23 mouse cellular contexts compared by ENCODE assay signal in genomic region chr13:63936369-63936768, GRCm38 (mm10).
DNase-seq lines count a peak whose midpoint lies in the region; ATAC-seq and TF ChIP-seq lines count a peak whose summit lies in the region.
"Had no signal": no experiment of that assay in that cellular context is flagged by ENCODE, and none has a peak within 500 bp of the region (broad histone marks: within the 10 kb centered on the region; RNA-seq: fewer than 3 reads in every experiment).

No protein-coding gene starts in this region.

- H3K4me2 ChIP-seq in liver, embryonic 11.5 days: peak overlapping the region; percentile 29
- H3K4me2 ChIP-seq in liver, embryonic 13.5 days: peak overlapping the region; percentile 23; the same call in 1 of the 2 replicates
- H3K4me2 ChIP-seq in liver, postnatal 0 days (ENCODE audit: low read depth, low read length): 0 out of 2 replicates have a peak overlapping the region, but pooled peaks have one; percentile 15
- H3K4me2 ChIP-seq in kidney, embryonic 14.5 days (replicated peaks; ENCODE audit: low read depth, low read length): no peak overlapping the region
- H3K4me2 ChIP-seq: embryonic facial prominence, embryonic 13.5 days; forebrain, embryonic 13.5 days; heart, embryonic 13.5 days; hindbrain, embryonic 15.5 days had no signal

- H3K9ac ChIP-seq in liver, embryonic 11.5 days (ENCODE audit: low read depth, low read length): no peak overlapping the region
- H3K9ac ChIP-seq in liver, embryonic 13.5 days: no peak overlapping the region
- H3K9ac ChIP-seq in liver, postnatal 0 days (replicated peaks): no peak overlapping the region
- H3K9ac ChIP-seq in kidney, embryonic 14.5 days (ENCODE audit: low read depth, low read length): no peak overlapping the region
- H3K9ac ChIP-seq: embryonic facial prominence, embryonic 13.5 days; forebrain, embryonic 13.5 days; heart, embryonic 13.5 days; hindbrain, embryonic 15.5 days had no signal

- no peak overlapping the region for H3K4me3 ChIP-seq in liver, embryonic 11.5 days (ENCODE audit: low read depth, low read length)
- H3K4me3 ChIP-seq in liver, embryonic 13.5 days (replicated peaks): no peak overlapping the region
- H3K4me3 ChIP-seq in liver, postnatal 0 days (ENCODE audit: low read depth, low read length): no peak overlapping the region
- no peak overlapping the region for H3K4me3 ChIP-seq in kidney, embryonic 14.5 days (ENCODE audit: low read length)
- H3K4me3 ChIP-seq: embryonic facial prominence, embryonic 13.5 days; forebrain, embryonic 13.5 days; heart, embryonic 13.5 days; hindbrain, embryonic 15.5 days had no signal

- no peaks in the 10 kb centered on the region for H3K9me3 ChIP-seq in liver, embryonic 11.5 days (ENCODE audit: control insufficient read depth, low read length)
- H3K9me3 ChIP-seq in liver, embryonic 13.5 days (replicated peaks): no peaks in the 10 kb centered on the region
- no peaks in the 10 kb centered on the region for H3K9me3 ChIP-seq in liver, postnatal 0 days (ENCODE audit: low read length)
- no peaks in the 10 kb centered on the region for H3K9me3 ChIP-seq in kidney, embryonic 14.5 days (ENCODE audit: control insufficient read depth, low read length)
- H3K9me3 ChIP-seq: embryonic facial prominence, embryonic 13.5 days; forebrain, embryonic 13.5 days; G1E; heart, embryonic 13.5 days; hindbrain, embryonic 15.5 days had no signal

- DNase-seq in liver, embryonic 11.5 days (ENCODE audit: low spot score): no peak
- no peak for DNase-seq in liver
- DNase-seq in liver, embryonic 13.5 days: peak; percentile 33
- DNase-seq in liver, postnatal 0 days: no peak
- DNase-seq in lung, postnatal 4 days: no peak
- DNase-seq in urinary bladder, postnatal 14 days (ENCODE audit: low spot score): no peak
- DNase-seq: adrenal gland, postnatal 14 days; B cell, adult 2 months; cerebellum, adult 11-12 months; cerebellum, adult 9-10 months; cerebellum, postnatal 25 days; gastrocnemius, postnatal 36 days; heart, adult 11 months; heart, postnatal 36 days had no signal

- ATAC-seq in liver, embryonic 11.5 days (replicated peaks; ENCODE audit: low FRiP score): no peak; the same call in 1 of the 2 replicates
- peak; percentile 60; the same call in 1 of the 2 replicates for ATAC-seq in liver, embryonic 13.5 days (ENCODE audit: low read depth)
- ATAC-seq in liver, postnatal 0 days: no peak
- no peak for ATAC-seq in kidney, embryonic 14.5 days (ENCODE audit: low FRiP score, low TSS enrichment)
- ATAC-seq: activated CD4-positive, CD25-positive, alpha-beta regulatory T cell, adult 4 months; CD4-positive, CD25-positive, alpha-beta regulatory T cell, adult 4 months; forebrain, embryonic 13.5 days; Patski had no signal

- H3K36me3 ChIP-seq in liver, embryonic 11.5 days (ENCODE audit: control insufficient read depth, insufficient read depth, low read length): no peaks in the 10 kb centered on the region
- H3K36me3 ChIP-seq in liver, embryonic 13.5 days: no peaks in the 10 kb centered on the region
- H3K36me3 ChIP-seq in liver, postnatal 0 days (replicated peaks; ENCODE audit: insufficient read depth, low read length): no peaks in the 10 kb centered on the region
- no peaks in the 10 kb centered on the region for H3K36me3 ChIP-seq in kidney, embryonic 14.5 days (ENCODE audit: control insufficient read depth, insufficient read depth, low read length)
- H3K36me3 ChIP-seq: embryonic facial prominence, embryonic 13.5 days; G1E; heart, embryonic 13.5 days; hindbrain, embryonic 15.5 days had no signal

- H3K27me3 ChIP-seq in liver, embryonic 11.5 days (replicated peaks; ENCODE audit: control insufficient read depth, insufficient read depth, low read length): no peaks in the 10 kb centered on the region
- H3K27me3 ChIP-seq in liver, embryonic 13.5 days: no peaks in the 10 kb centered on the region
- H3K27me3 ChIP-seq in liver, postnatal 0 days (ENCODE audit: insufficient read depth, low read length): no peaks in the 10 kb centered on the region
- H3K27me3 ChIP-seq in kidney, embryonic 14.5 days (ENCODE audit: control insufficient read depth, insufficient read depth, low read length): no peaks in the 10 kb centered on the region
- H3K27me3 ChIP-seq: embryonic facial prominence, embryonic 13.5 days; forebrain, embryonic 13.5 days; heart, embryonic 13.5 days; hindbrain, embryonic 15.5 days; Patski had no signal

- TF ChIP-seq EP300 in liver, postnatal 0 days (IDR thresholded peaks at IDR 0.05; ENCODE audit: low read depth): no peak

- no peak for TF ChIP-seq CTCF in liver, postnatal 0 days (IDR thresholded peaks at IDR 0.05; ENCODE audit: low read depth)

- 55% methylated on average over 9 of the region's 9 CpGs for WGBS in liver, embryonic 11.5 days
- WGBS in liver, embryonic 13.5 days (ENCODE audit: insufficient replicate concordance): 27% methylated on average over 9 of the region's 9 CpGs
- WGBS in liver, postnatal 0 days (ENCODE audit: insufficient replicate concordance): 55% methylated on average over 9 of the region's 9 CpGs
- WGBS in kidney, embryonic 14.5 days: 83% methylated on average over 9 of the region's 9 CpGs

- no peaks in the 10 kb centered on the region for H3K4me1 ChIP-seq in liver, embryonic 11.5 days (replicated peaks; ENCODE audit: control insufficient read depth, insufficient read depth, low read length)
- peaks cover 4% of the 10 kb centered on the region for H3K4me1 ChIP-seq in liver, embryonic 13.5 days (replicated peaks)
- no peaks in the 10 kb centered on the region for H3K4me1 ChIP-seq in liver, postnatal 0 days (ENCODE audit: insufficient read depth)
- peaks cover 4% of the 10 kb centered on the region; the same call in 1 of the 2 replicates for H3K4me1 ChIP-seq in kidney, embryonic 14.5 days (ENCODE audit: control insufficient read depth, insufficient read depth, low read length)
- H3K4me1 ChIP-seq: forebrain, embryonic 13.5 days; hindbrain, embryonic 15.5 days had no signal

- H3K27ac ChIP-seq in liver, embryonic 11.5 days (ENCODE audit: low read depth, low read length): no peak overlapping the region
- no peak overlapping the region for H3K27ac ChIP-seq in liver, embryonic 13.5 days
- H3K27ac ChIP-seq in liver, postnatal 0 days (ENCODE audit: low read depth): no peak overlapping the region
- H3K27ac ChIP-seq in kidney, embryonic 14.5 days (ENCODE audit: low read depth, low read length): no peak overlapping the region
- H3K27ac ChIP-seq: embryonic facial prominence, embryonic 13.5 days; forebrain, embryonic 13.5 days; heart, embryonic 13.5 days; hindbrain, embryonic 15.5 days had no signal
